Mouse (Mus musculus) cerebellum, adult 2 months (tissue): ENCODE data around the gene Klre1. TPM values are rescaled to one million over a fixed set of nuclear protein-coding genes. Genes with fewer than 3 reads are reported as not detected.
"Not testable (repeated sequence)": the region's sequence is repeated elsewhere in the genome, so short reads cannot be mapped to it uniquely, and the experiment has no call there.

Source experiments
- DNase-seq, 2 experiments: peaks; one replicate each; pipeline ENCODE4 v3.0.0; 2021
- H3K27ac ChIP-seq: fragments of 200-500 bp; 2 replicates; pipeline ENCODE4 v1.5.1; 2012; ENCODE audit warnings: low read length, control low read depth, inconsistent platforms; ENCODE audit not compliant: insufficient read depth
- H3K27me3 ChIP-seq: fragments of 200-500 bp; 2 replicates; pipeline ENCODE4 v1.6.1; 2012; ENCODE audit warnings: inconsistent platforms, mild to moderate bottlenecking, low read length, moderate library complexity; ENCODE audit not compliant: control insufficient read depth, insufficient read depth
- H3K4me1 ChIP-seq: fragments of 200-500 bp; 2 replicates; pipeline ENCODE4 v1.6.1; 2011; ENCODE audit warnings: low read length; ENCODE audit not compliant: control insufficient read depth, insufficient read depth
- H3K4me3 ChIP-seq: fragments of 200-500 bp; replicated peaks from 2 replicates; pipeline ENCODE3; 2011; ENCODE audit warnings: mild to moderate bottlenecking, low read depth, low read length, control low read depth; ENCODE audit not compliant: insufficient read depth
- CTCF ChIP-seq: fragments of 200-500 bp; IDR thresholded peaks from 2 replicates; pipeline ENCODE4 v1.5.1; 2011; ENCODE audit warnings: low read depth, mild to moderate bottlenecking, control low read depth, low read length, moderate library complexity, borderline replicate concordance; ENCODE audit not compliant: insufficient read depth
- POLR2A ChIP-seq: fragments of 200-500 bp; IDR thresholded peaks from 2 replicates; pipeline ENCODE4 v1.6.1; 2011; ENCODE audit warnings: low read length, control low read depth, borderline replicate concordance; ENCODE audit not compliant: insufficient read depth
- WGBS: fragments of 180-500 bp; shearing (Covaris S2); methylation state at CpG from one replicate; pipeline ENCODE4 v1.1.7; 2018; 5-methylcytosine and 5-hydroxymethylcytosine counted together
- polyA plus RNA-seq: library from polyadenylated mRNA; depleted of rRNA; stranded (reverse); fragments of >200 nt; gene quantifications from 2 replicates; pipeline ENCODE4 v1.2.3, GENCODE M21; 2012; rRNA removed

The Klre1 gene
- polyA plus RNA-seq, 1 experiment, result not detected

- Histone ChIP-seq H3K4me3 (no peak within 1 kb of the TSS), H3K27me3 (no peaks in the 10 kb centered on the region), H3K27ac (no peak within 1 kb of the TSS), H3K4me1 (no peaks in the 10 kb centered on the region)
- no peak for TF ChIP-seq POLR2A
- no peak for TF ChIP-seq CTCF
- 79% methylated on average over 3 of the region's 3 CpGs for WGBS
- DNase-seq, result no peak
Observed at GRCm38 (mm10) chr6:129591508-129591907, 13.8 kb downstream of the Klre1 start, which contains the start of gene Klrd1. Gene Klrd1, plus strand, starts transcription at chr6:129591782.

- Histone ChIP-seq H3K27ac (no peak overlapping the region), H3K4me1 (no peaks in the 10 kb centered on the region), H3K4me3 (no peak overlapping the region), H3K27me3 (no peaks in the 10 kb centered on the region)
- DNase-seq, result no peak
- TF ChIP-seq POLR2A (no peak), CTCF (no peak)
Observed at GRCm38 (mm10) chr6:129608372-129608771, 30.7 kb downstream of the Klre1 start.

- no peaks in the 10 kb centered on the region for H3K27me3 ChIP-seq
- H3K27ac ChIP-seq, result no peak within 1 kb of the TSS
- no peak for DNase-seq
- H3K4me1 ChIP-seq, result no peaks in the 10 kb centered on the region
- H3K4me3 ChIP-seq, result no peak within 1 kb of the TSS
- 76% methylated on average over 4 of the region's 4 CpGs for WGBS
- TF ChIP-seq CTCF (no peak), POLR2A (no peak)
Observed at GRCm38 (mm10) chr6:129623735-129624134, 46.0 kb downstream of the Klre1 start, which contains the start of gene Klrk1. Gene Klrk1, minus strand, starts transcription at chr6:129623864.

GRCm38 (mm10) chr6:129631046-129631445 is 53.3 kb downstream of the Klre1 start:
- not testable (repeated sequence) for H3K27ac ChIP-seq, H3K27me3 ChIP-seq, DNase-seq, H3K4me3 ChIP-seq, H3K4me1 ChIP-seq
- 80% methylated on average over 2 of the region's 2 CpGs for WGBS

Other genes with a start within 250 kb of the Klre1 start
- not detected in 2 replicates for gene 4922502D21Rik, start 246.1 kb upstream of the Klre1 start, polyA plus RNA-seq
- gene Clec12a, start 235.2 kb upstream of the Klre1 start, polyA plus RNA-seq, result 0.13 and 0.14 TPM in 2 replicates
- gene Clec12b, start 192.0 kb upstream of the Klre1 start, polyA plus RNA-seq, result 0.17 and 0.33 TPM in 2 replicates
- 0.16 and 0.17 TPM in 2 replicates for gene Clec1b, start 180.6 kb upstream of the Klre1 start, polyA plus RNA-seq
- 0.06 TPM in 1 of 2 replicates, not detected in the other for gene Clec9a, start 169.0 kb upstream of the Klre1 start, polyA plus RNA-seq
- 0.44 and 0.49 TPM in 2 replicates for gene Clec1a, start 125.9 kb upstream of the Klre1 start, polyA plus RNA-seq
- gene Olr1, start 70.7 kb upstream of the Klre1 start, polyA plus RNA-seq, result not detected in 2 replicates
- gene Tmem52b, start 65.3 kb upstream of the Klre1 start, polyA plus RNA-seq, result not detected in 2 replicates
- 380 and 434 TPM in 2 replicates for gene Gabarapl1, start 44.7 kb upstream of the Klre1 start, polyA plus RNA-seq
- gene Klrd1, start 13.9 kb downstream of the Klre1 start, polyA plus RNA-seq, result 0.13 TPM in 1 of 2 replicates, not detected in the other
- 0.13 TPM in 1 of 2 replicates, not detected in the other for gene Klrk1, start 46.0 kb downstream of the Klre1 start, polyA plus RNA-seq
- not detected in 2 replicates for gene Klrc3, start 65.4 kb downstream of the Klre1 start, polyA plus RNA-seq
- gene Klrc2, start 82.8 kb downstream of the Klre1 start, polyA plus RNA-seq, result not detected in 2 replicates
- gene Klrc1, start 101.1 kb downstream of the Klre1 start, polyA plus RNA-seq, result not detected in 2 replicates
- not detected in 2 replicates for gene Klri1, start 139.2 kb downstream of the Klre1 start, polyA plus RNA-seq
- not detected in 2 replicates for gene Klri2, start 162.6 kb downstream of the Klre1 start, polyA plus RNA-seq
- gene Gm156, start 206.4 kb downstream of the Klre1 start, polyA plus RNA-seq, result not detected in 2 replicates